Mouse (Mus musculus) lung, postnatal 25 days (tissue): ENCODE data around the gene Clec16a.

ENCODE experiments used
- DNase-seq: peaks from one replicate; pipeline ENCODE4 v3.0.0; 2022; ENCODE audit warnings: low spot score

The Clec16a gene

DNA sequence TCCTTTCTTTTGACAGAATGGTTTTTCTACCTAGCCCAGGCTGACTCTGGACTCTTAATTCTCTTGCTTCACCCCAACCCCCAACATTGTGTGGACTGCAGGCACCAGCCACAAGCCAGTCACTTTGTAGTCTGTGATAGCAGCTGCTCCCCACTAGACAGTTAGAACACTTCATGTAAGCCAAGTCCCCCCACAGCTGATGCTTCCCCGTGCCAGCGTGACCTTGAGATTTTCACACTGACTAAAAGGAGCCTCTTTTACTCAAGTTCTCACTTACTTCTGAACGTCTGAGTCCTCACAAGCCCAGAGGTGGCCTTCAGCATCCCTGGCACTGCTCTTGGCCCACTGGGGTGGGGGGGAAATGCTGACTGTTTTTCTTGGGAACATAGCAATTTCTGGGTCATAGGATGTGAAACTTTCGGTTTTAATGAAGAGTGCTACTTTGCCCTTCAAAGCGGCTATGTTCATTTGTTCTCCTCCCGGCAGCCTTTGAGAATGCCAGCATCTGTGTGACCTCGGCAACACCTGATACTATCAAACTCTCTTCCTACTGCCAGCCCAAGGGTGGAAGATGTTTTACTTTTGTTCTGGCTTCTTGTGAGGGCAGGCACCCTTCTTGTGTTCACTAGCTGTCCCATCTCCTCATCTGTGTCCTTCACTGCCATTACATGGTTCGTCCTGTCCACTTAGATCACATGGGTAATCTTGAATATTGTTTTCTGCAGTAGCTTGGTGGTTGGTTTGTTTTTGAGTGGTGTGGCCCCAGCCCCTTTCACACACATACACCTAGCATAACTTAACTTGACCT, 138.3 kb downstream of the Clec16a start:
- no peak for DNase-seq

DNA sequence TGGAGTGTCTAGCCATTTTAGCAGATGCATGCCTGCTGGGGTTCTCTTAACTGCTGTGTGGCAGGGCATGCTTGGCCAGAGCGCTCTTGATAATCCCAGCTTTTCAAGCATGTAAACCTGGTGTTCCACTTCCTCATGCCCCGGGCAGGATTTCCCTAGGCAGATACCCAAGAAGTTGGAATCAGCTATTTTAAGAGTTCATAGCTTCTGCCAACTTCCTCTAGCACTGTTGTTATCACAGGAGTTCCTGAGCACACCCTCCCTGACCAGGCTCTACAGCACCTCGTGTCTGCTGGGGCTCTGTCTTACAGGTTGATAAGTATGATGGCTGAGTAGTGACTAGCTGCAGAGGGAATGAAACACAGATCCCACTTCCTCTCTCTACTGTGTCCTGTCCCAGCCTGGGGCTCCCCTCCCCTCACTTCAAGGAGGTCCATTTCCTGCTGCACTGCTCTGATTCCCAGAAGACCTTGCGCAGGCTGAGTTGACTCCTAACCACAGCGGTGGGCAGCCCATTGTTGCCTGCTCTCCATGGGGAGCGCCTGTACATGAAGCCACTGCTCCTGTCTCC, 144.7 kb downstream of the Clec16a start:
- peak; percentile 49 for DNase-seq

DNA sequence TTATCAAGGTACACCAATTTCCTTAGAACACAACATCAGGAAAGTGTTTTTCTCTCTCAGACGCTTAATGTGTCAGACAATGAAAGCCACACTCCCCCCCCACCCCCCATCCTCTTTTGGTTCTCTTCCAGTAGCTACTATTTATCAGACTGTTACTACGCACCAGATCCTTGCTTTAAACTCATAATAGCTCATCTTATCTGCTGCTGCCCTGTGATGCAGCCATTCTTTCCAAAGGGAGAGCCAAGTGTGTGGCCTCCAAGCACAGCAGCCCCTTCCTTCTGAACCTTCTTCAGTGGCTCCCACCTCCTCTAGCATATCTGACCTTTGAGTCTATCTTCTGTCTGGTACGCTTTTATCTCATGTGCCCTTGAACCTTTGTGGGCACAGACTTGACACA, 145.3 kb downstream of the Clec16a start:
- no peak for DNase-seq

DNA sequence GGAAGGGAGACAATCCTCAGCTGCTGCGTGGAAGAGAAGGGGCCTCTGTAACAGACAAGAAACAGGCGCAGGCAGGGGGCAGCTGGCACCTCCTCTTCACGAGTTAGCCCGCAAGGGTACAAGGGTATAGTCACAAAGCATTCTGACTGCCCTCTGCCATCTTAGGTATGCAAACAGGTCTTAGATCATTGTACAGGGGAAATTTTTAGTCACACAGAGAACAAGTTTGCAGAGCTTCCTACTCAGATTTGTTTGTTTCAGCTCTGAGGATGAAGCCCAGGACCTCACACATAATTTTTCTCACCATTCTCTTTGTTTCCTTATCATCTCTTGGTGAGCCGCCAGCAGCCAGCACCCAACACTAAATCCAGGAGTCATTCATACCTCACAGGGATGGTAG, 146.6 kb downstream of the Clec16a start:
- DNase-seq = no peak

DNA sequence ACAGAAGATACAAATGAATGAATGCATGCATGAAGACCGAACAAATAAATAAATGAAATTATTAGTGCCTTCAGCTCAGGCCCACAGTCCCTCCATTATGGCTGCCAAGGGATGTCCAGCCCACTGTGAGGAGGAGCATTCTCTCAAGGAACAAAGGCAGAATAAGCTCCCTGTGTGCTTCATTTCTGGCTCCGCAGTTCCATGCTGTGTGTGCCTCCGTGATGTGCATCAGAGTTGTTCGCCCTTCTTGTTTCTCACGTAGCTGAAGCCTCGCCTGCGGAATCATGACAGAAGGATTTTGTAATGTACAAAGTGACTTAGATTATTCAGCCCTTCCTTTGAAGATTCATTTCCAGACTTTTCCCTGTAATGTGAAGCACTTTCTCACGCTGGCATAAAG, 147.7 kb downstream of the Clec16a start:
- DNase-seq = no peak

DNA sequence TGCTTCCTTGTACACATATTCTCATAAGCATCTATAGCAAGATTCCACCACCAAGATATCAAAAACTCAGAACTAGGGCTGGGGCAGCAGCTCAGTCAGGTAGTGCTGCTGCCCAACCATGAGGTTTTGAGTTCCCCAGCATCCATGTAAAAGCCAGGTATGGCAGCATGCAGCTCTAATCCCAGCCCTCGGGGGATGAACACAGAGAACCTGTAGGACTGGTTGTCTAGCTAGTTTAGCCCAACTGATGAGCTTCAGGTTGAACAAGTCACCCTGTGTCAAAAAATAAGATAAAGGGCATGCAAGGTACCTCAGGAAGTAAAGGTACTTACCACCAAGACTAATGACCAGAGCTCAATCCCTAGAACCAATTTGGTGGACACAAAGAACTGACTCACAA, 148.3 kb downstream of the Clec16a start:
- DNase-seq = no peak

DNA sequence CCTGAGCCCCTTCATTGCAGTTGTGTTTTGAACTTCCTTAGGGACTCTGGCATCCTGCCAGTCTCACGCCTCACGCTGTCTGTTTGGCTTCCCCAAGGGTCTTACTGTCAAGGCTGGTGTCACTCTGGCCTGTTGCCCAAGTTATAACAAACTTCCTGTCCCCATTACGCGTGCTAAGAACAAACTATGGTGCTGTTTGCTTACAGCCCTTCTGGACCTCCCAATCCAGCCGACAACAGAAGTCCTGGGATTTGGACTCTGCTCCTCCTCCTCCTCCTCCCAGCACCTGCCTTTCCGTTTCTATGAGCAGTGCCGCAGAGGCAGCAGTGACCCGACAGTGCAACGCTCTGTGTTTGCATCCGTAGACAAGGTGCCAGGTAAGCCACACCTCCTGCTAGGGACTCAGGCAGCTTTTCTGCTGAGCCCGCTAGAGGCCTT, 149.3 kb downstream of the Clec16a start:
- peak; percentile 60 for DNase-seq

DNA sequence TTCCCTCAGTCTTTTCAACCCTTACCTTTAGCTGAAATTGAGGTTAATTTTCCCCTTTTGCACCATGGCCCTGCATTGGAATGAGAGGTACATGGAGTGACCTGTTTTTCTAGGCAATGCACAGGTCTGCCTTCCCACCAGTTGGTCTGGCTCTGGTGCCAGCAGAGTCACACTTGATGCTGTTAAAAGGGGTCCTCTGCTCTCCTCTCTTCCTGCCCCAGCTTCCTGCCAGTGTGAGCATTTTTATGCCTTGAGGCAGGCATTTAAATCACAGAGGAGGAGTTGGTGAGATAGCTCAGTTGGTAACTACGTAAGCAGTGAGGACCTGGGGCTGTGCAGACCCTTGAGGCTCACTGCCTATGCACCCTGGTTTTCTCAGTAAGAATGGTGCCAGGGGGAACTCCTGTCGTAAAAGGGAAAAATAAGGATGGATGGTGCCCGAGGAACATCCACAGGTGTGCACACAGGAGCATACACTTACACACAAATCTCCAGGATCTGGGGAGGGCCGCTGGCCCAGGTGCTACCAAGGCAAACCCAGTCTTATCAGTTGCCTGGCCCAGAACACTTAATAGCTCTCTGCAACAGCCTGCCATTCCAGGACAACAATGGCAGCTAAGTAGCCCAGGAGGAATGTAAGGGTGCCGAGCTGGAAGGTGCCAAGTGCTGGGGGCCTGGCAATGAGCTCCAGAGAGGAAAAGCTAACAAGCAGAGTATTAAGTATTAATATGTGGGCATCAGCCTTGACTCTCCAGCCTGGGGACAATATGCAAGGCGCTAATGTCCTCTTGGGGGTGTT, 152.9 kb downstream of the Clec16a start:
- peak; percentile 43 for DNase-seq

DNA sequence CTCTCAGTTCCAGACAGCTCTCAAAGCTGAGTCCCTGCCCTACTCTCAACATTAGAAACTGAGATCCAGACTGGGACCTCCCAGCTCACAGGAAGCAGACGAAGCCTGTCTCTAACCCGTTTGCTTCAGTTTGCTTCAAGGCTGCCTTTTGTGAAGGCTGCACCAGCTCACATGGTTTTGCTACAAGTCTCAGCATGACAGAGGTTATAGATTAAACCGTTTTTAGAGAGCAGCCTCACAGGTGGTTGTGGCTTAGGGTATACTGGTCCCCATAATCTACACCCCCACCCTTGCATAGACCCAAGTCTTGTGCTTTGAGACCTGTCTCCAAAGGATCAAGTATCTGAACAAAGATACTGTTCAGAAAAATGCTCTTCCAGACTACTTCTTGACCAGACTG, 154.2 kb downstream of the Clec16a start:
- DNase-seq = no peak

DNA sequence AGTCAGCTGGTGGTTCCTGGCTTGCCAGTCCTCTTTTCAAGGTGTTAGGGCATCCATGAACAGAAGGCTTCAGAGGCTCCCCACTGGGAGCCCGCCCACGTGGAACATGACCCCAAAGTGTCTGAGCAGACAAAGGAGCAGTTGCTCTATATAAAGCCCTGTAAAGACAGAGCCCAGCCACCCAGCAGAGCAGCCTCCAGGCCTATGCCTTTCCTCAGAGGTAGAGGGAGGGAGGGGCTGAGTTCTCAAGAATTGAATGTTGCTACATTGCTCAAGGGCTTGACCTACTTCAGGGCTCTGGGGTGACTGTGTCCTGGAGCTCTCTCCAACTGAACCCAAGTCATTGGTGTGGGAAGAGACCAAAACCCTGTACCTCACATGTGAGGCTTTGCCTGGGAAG, 155.0 kb downstream of the Clec16a start:
- DNase-seq = peak; percentile 27

DNA sequence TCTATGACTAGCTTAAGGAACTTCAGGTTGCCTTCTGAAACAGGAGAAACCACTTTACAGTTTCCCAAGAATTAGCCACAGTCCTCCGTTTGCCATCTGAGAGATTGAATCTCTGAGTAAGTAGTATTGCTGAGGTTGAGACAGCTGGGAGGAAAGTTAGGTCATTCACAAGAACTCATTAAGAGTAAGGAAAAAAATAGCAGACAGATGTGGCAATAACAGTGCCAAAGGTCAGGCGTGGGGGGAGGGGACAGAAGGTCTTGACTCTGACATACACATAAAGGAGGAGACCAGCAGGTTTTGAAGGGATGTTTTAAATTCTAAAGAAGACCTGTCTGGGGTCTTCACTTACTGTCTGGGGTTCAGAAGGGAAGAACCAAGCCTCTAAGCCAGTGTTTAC, 157.3 kb downstream of the Clec16a start:
- DNase-seq = no peak

DNA sequence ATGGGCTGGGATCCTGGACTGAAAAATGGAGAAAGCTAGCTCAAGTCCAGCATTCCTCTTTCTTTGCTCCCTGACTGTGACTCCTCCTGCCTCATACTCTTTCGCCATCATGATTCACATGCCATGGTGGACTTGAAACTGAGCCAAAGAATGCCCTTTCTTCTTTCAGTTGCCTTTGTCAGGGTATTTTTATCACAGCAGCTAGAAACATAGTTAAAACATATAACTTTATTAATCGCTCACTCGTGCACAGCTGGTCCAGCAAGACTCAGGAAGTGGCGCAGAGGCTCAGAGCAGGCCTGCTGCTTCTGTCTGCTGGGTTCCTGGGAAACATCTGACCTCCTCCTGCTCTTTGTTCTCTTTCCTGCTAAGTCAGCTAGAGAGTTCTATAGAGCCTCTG, 158.8 kb downstream of the Clec16a start:
- DNase-seq = no peak

DNA sequence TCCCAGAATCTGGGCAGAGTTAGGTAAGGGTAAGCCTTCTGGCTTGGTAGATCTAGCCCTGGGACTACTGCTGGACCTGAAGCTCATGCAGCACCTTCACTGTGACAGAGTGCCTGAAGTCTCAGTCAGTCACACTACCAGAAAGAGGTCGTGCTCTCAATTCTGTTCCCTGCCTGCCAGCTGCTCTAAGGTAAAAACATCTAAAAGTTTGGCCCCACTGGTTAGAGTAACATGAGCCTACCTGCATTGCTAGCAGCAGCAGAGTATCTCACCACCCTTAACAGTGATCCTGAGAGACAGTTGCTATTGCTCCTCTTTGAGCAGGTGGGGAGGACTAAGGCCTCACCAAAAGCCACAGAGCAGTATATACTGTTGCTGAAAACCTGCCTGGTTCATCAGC, 160.3 kb downstream of the Clec16a start:
- DNase-seq = no peak

DNA sequence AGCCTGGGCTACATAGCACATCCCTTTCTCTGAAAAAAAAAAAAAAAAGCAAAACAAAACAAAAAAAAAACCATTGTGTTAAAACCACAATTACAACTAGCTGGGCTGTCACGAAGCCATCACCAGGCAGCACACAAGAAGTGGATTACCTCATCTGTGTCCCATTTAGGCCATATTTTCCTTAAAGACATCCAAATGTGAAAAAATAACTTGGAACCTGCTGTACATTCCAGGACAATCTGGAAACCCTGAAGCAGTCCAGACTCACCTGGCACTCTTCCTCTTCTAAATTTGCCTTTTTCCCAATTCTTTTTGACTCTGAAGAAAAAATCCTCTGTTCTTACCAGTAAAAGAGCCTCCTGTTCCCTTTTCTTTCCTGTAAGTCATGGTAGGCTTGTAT, 166.4 kb downstream of the Clec16a start:
- DNase-seq = no peak

DNA sequence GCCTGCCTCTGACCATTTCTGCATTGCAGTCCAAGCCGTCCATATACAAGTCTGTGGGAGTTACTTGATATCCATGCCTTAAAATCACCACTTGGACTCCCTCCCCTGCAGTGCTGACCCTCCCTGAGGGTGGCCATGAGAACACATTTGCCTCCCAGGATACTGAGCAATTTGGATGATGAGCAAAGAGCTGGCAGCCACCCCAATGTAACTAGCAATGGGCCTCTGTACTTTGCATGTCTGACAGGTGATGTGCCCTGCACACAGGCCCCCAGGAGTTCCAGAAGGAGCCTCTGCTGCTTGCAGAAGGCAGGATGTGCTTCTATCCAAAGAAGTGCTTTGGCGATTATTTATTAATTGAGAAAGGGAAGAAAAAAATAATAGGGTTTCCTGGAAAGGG, 167.9 kb downstream of the Clec16a start:
- no peak for DNase-seq

DNA sequence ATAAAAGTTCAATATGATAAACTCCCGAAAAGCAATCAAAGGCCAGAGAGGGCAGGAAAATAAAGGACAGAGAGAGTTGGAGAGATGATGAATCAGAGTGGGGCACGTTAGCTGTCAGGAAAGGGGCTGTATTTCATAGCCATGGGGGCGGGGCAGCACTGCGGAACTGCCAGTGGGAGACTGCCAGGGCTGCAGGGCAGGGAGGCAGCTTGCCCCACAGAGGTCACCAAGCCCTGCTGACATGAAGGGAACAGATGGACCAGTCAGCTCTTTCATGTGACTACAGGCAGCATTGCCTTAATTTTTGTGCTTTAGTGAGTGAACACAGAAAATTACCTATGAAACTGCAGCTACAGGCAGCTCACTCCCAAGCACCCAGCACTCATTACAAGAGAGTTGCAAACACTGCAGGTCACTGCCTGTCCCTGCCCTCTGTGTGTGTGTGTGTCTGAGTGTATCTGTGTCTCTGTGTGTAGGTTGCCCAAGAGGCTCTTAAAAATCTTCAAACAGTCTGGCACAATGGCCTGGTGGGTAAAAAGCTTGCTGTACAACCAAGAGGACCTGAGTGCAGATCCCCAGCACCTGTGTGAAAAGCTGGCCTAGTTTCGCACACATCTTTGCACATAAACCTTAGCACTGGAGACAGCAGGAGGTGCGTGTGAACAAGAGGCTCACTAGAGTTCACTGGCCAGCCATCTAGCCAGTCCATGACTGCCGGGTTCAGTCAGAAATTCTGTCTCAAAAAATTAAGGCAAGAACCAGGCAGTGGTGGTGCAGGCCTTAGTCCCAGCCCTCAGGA, 168.5 kb downstream of the Clec16a start:
- no peak for DNase-seq

DNA sequence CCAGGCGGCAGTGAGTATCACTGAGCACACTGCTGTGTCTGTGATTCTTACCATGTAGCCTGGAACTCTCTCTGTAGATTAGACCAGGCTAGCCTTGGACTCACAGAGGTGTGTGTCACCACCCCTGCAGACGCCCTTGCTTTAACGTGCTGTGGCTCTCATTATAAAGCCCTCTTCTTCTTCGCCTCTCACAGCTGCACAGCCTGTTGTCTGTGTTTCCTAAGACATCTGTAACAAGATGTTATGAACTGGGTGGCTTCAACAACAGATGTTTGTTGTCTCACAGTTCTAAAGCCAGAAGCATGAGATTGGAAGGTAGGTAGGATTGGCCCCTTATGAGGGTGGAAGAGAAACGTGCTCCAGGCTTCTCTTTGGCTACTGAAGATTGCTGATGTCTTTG, 170.1 kb downstream of the Clec16a start:
- no peak for DNase-seq

DNA sequence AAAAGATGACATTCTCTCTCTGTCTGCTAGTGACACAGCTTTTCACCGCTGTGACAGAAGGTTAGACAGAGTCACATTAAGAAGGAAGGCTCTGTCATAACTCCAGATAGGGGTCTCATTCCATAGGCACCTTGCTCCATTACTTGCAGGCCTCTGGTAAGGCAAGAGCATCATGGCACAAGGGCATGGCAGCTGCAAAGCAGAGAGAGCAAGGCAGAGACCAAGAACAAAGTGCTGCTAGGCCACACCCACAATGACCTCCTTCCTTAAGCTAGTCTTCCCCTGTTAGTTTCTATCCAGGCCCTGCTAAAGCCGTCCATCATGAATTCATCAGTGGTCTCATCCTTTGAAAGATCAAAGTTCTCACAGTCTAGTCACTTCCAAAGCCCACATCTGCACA, 170.5 kb downstream of the Clec16a start:
- DNase-seq = no peak

DNA sequence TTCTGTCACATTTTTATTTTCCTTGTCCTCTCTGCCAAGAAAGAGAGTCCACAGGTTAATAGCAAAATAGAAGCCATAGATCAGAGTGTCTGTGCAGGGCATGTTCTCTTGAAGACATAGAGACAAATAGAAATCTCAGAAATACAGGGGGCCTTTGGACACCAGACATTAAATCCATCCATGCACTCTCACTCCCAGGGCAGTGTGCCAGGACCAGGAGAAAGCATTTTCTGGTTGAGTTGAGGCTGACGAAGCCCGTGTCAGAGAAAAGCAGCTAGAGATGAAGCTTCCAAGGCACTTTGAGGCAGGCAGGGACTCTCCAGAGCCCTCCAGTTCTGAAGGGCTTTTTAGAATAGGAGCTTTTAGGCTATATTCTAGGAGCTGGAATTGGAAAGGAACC, 171.6 kb downstream of the Clec16a start:
- DNase-seq = no peak

DNA sequence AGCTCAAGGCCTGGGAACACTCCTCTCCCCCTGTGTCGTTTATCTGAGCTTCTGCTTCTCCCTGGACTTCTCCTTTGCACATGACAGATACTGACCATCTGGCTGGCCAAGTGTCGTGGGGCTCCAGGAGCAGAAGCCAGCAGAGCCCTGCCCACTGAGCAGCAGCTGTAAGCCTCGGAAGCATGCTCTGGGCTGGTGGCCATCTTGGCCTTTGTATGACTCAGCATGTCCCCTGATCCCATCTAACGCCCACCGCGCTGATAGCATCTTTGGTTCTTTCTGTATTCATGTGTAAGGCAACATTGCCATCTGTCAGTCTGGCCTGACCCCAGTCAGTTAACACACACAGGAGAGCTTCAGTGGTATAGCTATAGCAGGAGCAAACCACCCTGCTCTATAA, 174.8 kb downstream of the Clec16a start:
- no peak for DNase-seq

DNA sequence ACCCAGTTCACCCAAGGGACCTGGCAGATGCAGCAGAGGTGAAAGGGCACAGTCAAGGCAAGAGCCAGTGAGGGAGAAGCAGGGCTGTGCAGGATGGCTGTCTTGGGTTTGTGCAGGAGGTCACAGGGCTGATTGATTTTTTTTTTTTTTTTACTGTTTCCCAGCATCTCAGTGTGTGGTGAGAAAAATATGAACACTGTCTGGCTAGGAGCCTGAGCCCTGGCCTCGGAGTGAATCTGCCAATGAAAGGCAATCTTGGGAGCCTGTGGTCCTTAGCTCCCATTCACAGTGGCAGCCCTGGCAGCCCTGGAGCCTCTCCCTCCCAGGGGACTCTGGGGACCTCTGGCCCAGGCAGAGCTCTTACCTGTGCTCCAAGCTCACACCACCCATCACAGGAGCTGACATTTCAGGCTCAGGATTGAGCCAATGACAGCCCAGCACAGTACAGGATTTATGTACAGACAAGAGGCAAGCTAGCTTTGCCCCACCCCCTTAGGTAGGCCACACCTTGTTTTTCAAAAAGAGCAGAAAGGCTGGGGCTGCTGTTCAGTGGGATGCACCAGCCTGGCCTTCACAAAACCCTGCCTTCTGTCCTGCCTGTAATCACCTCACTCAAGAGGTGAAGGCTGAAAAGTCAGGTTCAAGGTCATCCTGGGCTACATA, 177.9 kb downstream of the Clec16a start:
- no peak for DNase-seq
